Mouse (Mus musculus): ENCODE results near the gene Mnx1.

- TF ChIP-seq POLR2A (IDR thresholded peaks at IDR 0.05; ENCODE audit: borderline replicate concordance, low read depth, low read length) (no peak), CTCF (IDR thresholded peaks at IDR 0.05; ENCODE audit: low read depth, low read length) (no peak)
Measured at GRCm38 (mm10) chr5:29484965-29485940, 7.0 kb upstream of the Mnx1 start.
